Mouse (Mus musculus) layer of hippocampus, adult 9-10 months (tissue): Measurements from ENCODE around the gene Trp63.
"Not testable (repeated sequence)": the region's sequence is repeated elsewhere in the genome, so short reads cannot be mapped to it uniquely, and the experiment has no call there.

Experiments
- DNase-seq: peaks from one replicate; pipeline ENCODE4 v3.0.0; 2022; ENCODE audit warnings: low spot score

The Trp63 gene

GRCm38 (mm10) chr16:25683531-25684248 is at the start of gene Trp63:
Trp63 (plus strand) TSS chr16:25683763.
- no peak for DNase-seq

GRCm38 (mm10) chr16:25644716-25645115 is 38.8 kb upstream of the Trp63 start:
- DNase-seq = not testable (repeated sequence)

GRCm38 (mm10) chr16:25660510-25661235 is 22.9 kb upstream of the Trp63 start:
- DNase-seq = no peak

GRCm38 (mm10) chr16:25663116-25663515 is 20.4 kb upstream of the Trp63 start:
- DNase-seq = no peak

GRCm38 (mm10) chr16:25673861-25674440 is 9.6 kb upstream of the Trp63 start:
- no peak for DNase-seq

- DNase-seq = no peak
Measured at GRCm38 (mm10) chr16:25680369-25680768, 3.2 kb upstream of the Trp63 start.

- DNase-seq = peak; percentile 69
Measured at GRCm38 (mm10) chr16:25682533-25682932, 1.0 kb upstream of the Trp63 start.

GRCm38 (mm10) chr16:25684572-25684971 is 1.0 kb downstream of the Trp63 start:
- DNase-seq = no peak

- no peak for DNase-seq
Measured at GRCm38 (mm10) chr16:25690612-25691011, 7.0 kb downstream of the Trp63 start.

- no peak for DNase-seq
Measured at GRCm38 (mm10) chr16:25701252-25701651, 17.7 kb downstream of the Trp63 start.

GRCm38 (mm10) chr16:25706260-25706659 is 22.7 kb downstream of the Trp63 start:
- no peak for DNase-seq

GRCm38 (mm10) chr16:25715790-25716189 is 32.2 kb downstream of the Trp63 start:
- no peak for DNase-seq

GRCm38 (mm10) chr16:25723131-25723530 is 39.6 kb downstream of the Trp63 start:
- DNase-seq = no peak

- DNase-seq = no peak
Measured at GRCm38 (mm10) chr16:25727001-25727400, 43.4 kb downstream of the Trp63 start.

GRCm38 (mm10) chr16:25727957-25728506 is 44.5 kb downstream of the Trp63 start:
- DNase-seq = no peak

- DNase-seq = no peak
Measured at GRCm38 (mm10) chr16:25736912-25737311, 53.3 kb downstream of the Trp63 start.

- DNase-seq = no peak
Measured at GRCm38 (mm10) chr16:25737623-25738050, 54.1 kb downstream of the Trp63 start.

- DNase-seq = no peak
Measured at GRCm38 (mm10) chr16:25746807-25747206, 63.2 kb downstream of the Trp63 start.

- DNase-seq = no peak
Measured at GRCm38 (mm10) chr16:25751866-25752265, 68.3 kb downstream of the Trp63 start.

GRCm38 (mm10) chr16:25758108-25758507 is 74.5 kb downstream of the Trp63 start:
- DNase-seq = no peak

GRCm38 (mm10) chr16:25765549-25765948 is 82.0 kb downstream of the Trp63 start:
- DNase-seq = no peak

GRCm38 (mm10) chr16:25774611-25775010 is 91.0 kb downstream of the Trp63 start:
- DNase-seq = no peak

GRCm38 (mm10) chr16:25777501-25777900 is 93.9 kb downstream of the Trp63 start:
- no peak for DNase-seq
